Mouse (Mus musculus) urinary bladder, postnatal 10 days (tissue): Measurements from ENCODE around the gene Neurog2.

Source experiments
- DNase-seq: peaks from one replicate; pipeline ENCODE4 v3.0.0; 2022; ENCODE audit warnings: low spot score

The Neurog2 gene

GRCm38 (mm10) chr3:127646156-127646825, 13.4 kb downstream of the Neurog2 start:
- DNase-seq, result no peak

GRCm38 (mm10) chr3:127651742-127652653, 19.1 kb downstream of the Neurog2 start:
- DNase-seq, result no peak

GRCm38 (mm10) chr3:127660712-127661111, 27.8 kb downstream of the Neurog2 start:
- no peak for DNase-seq

- DNase-seq, result no peak
Measured at GRCm38 (mm10) chr3:127661646-127662531, 29.0 kb downstream of the Neurog2 start.

- DNase-seq, result no peak
Measured at GRCm38 (mm10) chr3:127679703-127680102, 46.8 kb downstream of the Neurog2 start.
